Mouse (Mus musculus) kidney, adult 18-20 months (tissue): ENCODE results near the gene Efcab5.

ENCODE experiments used
- DNase-seq: peaks from one replicate; pipeline ENCODE4 v3.0.0; 2021

Efcab5 gene

DNA sequence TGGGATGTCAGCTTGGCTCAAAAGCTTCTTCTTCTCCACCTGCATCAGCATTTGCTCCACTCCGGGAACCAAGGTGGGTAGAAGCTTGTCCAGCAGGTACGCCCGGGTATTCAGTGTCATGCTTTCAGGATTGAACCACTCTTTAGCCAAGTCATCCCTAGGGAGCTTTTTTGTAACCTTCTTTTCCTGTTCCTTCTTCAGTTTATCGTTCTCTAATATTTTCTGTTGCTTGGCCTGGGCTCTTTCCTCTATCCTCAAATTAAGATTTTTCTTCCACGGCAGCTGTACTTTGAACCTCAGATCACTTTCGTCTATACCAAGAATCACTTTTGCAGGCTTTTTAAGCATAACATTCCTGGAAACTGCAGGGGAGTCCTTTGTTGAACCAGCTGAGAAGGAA is at the start of gene Efcab5:
Gene Efcab5, minus strand, starts transcription at position 101 of the 400 bp plus-strand sequence.
- no peak for DNase-seq

- DNase-seq = no peak
Measured at GRCm38 (mm10) chr11:77235267-77235666, 46.5 kb upstream of the Efcab5 start.

- no peak for DNase-seq
Measured at GRCm38 (mm10) chr11:77231514-77231913, 42.7 kb upstream of the Efcab5 start.

GRCm38 (mm10) chr11:77230765-77231164 is 42.0 kb upstream of the Efcab5 start:
- no peak for DNase-seq

GRCm38 (mm10) chr11:77216761-77217130 is 28.0 kb upstream of the Efcab5 start:
- DNase-seq = no peak

- peak; percentile 86 for DNase-seq
Measured at GRCm38 (mm10) chr11:77215951-77216760, 27.4 kb upstream of the Efcab5 start, which contains the start of gene Ssh2. TSS of gene Ssh2 (plus strand) at chr11:77216287.

GRCm38 (mm10) chr11:77215483-77215882 is 26.7 kb upstream of the Efcab5 start:
- no peak for DNase-seq

GRCm38 (mm10) chr11:77214755-77215154 is 26.0 kb upstream of the Efcab5 start:
- peak; percentile 68 for DNase-seq

DNA sequence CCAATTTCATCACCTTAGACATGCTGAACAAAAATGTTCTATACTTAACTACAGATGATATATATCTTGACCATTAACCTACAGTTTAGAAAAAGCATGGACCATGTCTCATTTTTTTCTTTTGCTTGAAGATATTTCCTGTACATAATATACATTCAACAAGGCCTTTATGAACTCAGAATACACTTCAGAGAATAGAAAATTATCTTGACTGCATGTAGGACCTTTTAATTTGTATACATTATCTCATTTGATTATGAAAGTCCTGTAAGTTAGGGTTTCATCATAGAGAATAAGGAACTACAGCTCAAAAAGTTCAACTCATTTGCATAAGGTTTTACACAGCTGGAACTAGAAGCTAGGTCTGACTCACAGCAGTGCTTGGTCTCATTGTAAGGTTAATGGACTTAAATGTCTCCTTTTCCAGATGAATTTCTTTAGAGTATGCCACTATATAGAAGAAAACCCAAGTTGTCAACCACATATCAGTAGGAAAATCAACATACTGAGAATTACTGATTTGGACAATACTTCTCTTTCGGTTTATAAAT is 25.4 kb upstream of the Efcab5 start:
- no peak for DNase-seq

DNA sequence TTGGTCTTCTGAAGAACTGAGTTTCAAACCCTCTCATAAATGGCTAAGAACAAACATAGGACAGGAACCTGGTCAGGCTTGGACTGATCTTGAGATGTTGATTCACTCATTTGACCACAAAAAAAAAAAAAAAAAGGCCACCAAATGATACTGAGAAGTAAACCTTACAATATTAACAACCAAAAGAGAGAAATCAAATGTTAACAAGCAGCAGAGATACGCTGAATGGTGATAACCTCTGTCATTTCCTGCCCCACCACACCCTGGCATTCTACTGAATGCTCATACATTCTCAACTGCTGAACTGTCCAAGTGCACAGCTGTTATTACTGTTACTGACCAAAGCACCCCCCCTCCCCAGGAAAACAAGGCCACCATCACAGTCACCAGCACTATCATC is 11.9 kb upstream of the Efcab5 start:
- no peak for DNase-seq

DNA sequence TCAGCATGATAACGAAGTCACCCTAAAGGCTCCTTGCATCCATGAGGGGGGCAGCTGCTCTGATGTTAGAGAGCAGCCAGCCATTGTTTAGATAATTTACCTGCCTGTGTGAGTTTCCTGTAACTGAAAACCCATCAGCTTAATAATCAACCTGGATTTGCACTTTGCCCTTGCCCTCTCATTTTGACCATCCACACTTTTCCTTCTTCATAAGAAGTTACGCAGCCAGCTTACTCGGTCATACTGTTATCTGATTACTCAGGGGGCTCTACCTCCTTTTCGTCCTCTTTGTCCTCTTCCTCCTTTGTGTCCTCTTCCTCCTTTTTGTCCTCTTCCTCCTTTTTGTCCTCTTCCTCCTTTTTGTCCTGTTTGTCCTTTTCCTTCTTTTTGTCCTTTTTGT is 10.9 kb upstream of the Efcab5 start:
- DNase-seq = peak; percentile 60

GRCm38 (mm10) chr11:77196181-77197143 is 7.7 kb upstream of the Efcab5 start:
- DNase-seq = peak; percentile 66

DNA sequence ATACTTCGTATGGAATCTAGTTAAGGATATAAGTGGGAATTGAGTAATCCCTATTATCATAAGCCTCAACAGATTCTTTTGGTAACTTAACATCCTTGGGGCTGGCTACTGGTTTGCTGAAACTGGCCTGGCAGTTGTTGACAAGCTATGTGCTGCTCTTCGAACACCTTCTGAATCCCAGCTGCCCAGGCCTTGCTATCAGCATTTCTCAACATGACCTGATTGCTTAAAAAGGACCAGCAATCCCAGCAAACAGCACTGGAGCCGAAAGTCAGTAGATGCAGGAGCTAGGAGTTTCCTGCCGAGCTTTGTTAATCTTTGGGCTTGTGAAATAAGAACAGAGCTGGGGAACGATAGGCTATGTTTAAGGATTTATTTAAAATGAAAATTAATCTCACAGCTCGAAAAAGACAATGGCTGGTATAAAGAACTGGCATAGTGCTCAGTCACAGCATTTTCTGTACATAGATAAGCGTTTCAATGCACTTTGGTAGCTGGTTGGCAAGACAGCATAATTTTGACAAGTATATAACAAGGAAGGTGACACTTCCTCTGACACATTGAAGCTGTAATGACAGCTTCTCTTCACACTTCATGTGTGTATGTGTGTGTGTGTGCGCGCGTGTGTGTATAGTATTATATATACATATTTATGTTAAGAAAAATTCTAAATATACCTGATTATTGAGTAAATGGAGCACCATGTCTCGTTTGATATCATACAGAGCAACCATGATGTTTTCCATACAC is 6.8 kb upstream of the Efcab5 start:
- no peak for DNase-seq

- no peak for DNase-seq
Measured at GRCm38 (mm10) chr11:77194762-77195161, 6.0 kb upstream of the Efcab5 start.

- DNase-seq = peak; percentile 56
Measured at GRCm38 (mm10) chr11:77193941-77194553, 5.3 kb upstream of the Efcab5 start.

GRCm38 (mm10) chr11:77193410-77193809 is 4.6 kb upstream of the Efcab5 start:
- no peak for DNase-seq

GRCm38 (mm10) chr11:77184926-77185325 is 3.8 kb downstream of the Efcab5 start:
- no peak for DNase-seq

GRCm38 (mm10) chr11:77182616-77183015 is 6.2 kb downstream of the Efcab5 start:
- DNase-seq = no peak

GRCm38 (mm10) chr11:77182041-77182440 is 6.7 kb downstream of the Efcab5 start:
- DNase-seq = no peak

DNA sequence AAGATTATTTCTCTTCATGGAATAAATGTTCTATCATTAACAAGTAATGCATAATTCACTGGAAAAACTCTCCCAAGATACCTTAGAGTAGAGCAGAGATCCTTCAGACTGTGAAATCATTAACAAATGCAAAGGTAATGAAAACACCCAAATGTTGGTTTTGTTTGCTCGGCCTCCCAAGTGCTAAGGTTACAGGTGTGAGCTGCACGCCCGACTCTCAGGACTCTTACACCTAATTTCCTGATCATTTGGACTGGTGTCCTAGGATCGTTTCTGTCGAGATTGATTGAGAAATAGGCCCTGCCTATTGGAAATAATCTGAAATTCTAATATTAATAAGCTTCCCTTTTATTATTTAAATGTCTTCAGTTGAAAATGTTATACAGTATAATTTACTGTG is 7.2 kb downstream of the Efcab5 start:
- no peak for DNase-seq

- no peak for DNase-seq
Measured at GRCm38 (mm10) chr11:77180886-77181285, 7.9 kb downstream of the Efcab5 start.

- no peak for DNase-seq
Measured at GRCm38 (mm10) chr11:77179771-77180170, 9.0 kb downstream of the Efcab5 start.
